Mouse (Mus musculus): ENCODE results near the gene Bclaf1. TPM values are rescaled to one million over a fixed set of nuclear protein-coding genes. Genes with fewer than 3 reads are reported as not detected.
A peak's percentile ranks its signal among the peaks of the same experiment; 100 is the strongest.

Bclaf1 gene
- 38.1 TPM in 2 replicates for polyA plus RNA-seq (2015; fragmentation: Nextera tagmentation; extraction: Ambion mirVana)

DNA sequence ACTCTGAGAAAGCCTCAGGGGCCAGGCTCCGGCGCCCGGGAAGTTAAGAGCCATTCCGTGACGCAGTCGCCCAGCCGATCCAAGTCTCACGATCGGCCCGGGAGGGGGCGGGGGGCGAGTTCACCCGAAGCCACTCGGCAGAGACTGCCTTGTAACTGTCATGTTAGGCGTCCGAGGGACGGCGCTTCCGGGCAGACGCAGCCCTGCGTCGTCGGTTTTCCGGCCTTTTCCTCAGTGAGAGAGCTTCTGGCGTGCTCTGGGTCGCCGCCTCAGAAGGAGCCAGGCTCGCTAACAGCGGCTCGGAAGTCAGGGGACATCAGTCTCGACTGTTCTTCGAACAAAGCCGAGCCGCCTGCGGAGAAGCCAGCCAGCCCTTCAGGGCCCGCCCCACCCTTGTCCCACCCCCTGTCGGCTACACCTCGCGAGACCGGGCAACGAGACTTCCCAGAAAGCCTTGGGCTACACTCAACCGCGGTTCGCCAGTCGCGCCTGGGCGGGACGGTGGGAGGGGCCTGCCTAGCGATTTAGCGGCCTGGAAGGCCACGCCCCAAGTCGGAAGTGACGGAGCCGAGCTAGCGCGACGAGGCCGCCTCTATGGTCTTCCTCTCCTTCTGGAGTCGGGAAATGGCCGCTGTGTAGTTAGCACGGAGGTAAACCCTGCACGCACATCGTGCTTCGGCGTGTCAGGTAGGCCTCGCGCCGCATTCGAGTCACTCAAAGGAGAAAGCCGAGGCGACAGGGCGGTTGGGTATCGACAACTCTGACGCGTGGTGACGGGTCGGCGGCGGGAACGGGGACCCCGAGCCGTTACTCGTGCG, at the start of gene Bclaf1:
TSS of gene Bclaf1 (plus strand) at position 552 of the 818 bp plus-strand sequence.
- Histone ChIP-seq H3K4me2 (replicated peaks; ENCODE audit: low read depth) (peak within 1 kb of the TSS; percentile 74), H3K4me3 (ENCODE audit: low read depth, low read length) (peak within 1 kb of the TSS; percentile 95), H3K27ac (ENCODE audit: low read depth, low read length) (peak within 1 kb of the TSS; percentile 98), H3K4me1 (replicated peaks; ENCODE audit: control insufficient read depth, insufficient read depth, low read length) (peaks cover 10% of the 10 kb centered on the region; the same call in 1 of the 2 replicates), H3K9me3 (ENCODE audit: control insufficient read depth) (no peaks in the 10 kb centered on the region), H3K27me3 (replicated peaks; ENCODE audit: control insufficient read depth, insufficient read depth, low read length) (no peaks in the 10 kb centered on the region), H3K9ac (ENCODE audit: low read depth, low read length) (peak within 1 kb of the TSS; percentile 98), H3K36me3 (ENCODE audit: control insufficient read depth, insufficient read depth) (no peaks in the 10 kb centered on the region)
- no peak for TF ChIP-seq CTCF (IDR thresholded peaks at IDR 0.05; ENCODE audit: low read depth)
- peak; percentile 98 for ATAC-seq
- WGBS: under 1% methylated on average over 84 of the region's 84 CpGs

- ATAC-seq: no peak
- 92% methylated on average over 6 of the region's 6 CpGs for WGBS
- H3K9me3 ChIP-seq (ENCODE audit: control insufficient read depth): no peaks in the 10 kb centered on the region
- H3K36me3 ChIP-seq (ENCODE audit: control insufficient read depth, insufficient read depth): peaks cover 27% of the 10 kb centered on the region; the same call in 1 of the 2 replicates
- H3K9ac ChIP-seq (ENCODE audit: low read depth, low read length): no peak overlapping the region
- H3K27ac ChIP-seq (ENCODE audit: low read depth, low read length): no peak overlapping the region
- H3K4me3 ChIP-seq (ENCODE audit: low read depth, low read length): no peak overlapping the region
- no peak overlapping the region for H3K4me2 ChIP-seq (replicated peaks; ENCODE audit: low read depth)
- TF ChIP-seq CTCF (IDR thresholded peaks at IDR 0.05; ENCODE audit: low read depth): no peak
- H3K4me1 ChIP-seq (replicated peaks; ENCODE audit: control insufficient read depth, insufficient read depth, low read length): no peaks in the 10 kb centered on the region
- H3K27me3 ChIP-seq (replicated peaks; ENCODE audit: control insufficient read depth, insufficient read depth, low read length): no peaks in the 10 kb centered on the region
Measured at GRCm38 (mm10) chr10:20262896-20263295, 49.4 kb upstream of the Bclaf1 start.

DNA sequence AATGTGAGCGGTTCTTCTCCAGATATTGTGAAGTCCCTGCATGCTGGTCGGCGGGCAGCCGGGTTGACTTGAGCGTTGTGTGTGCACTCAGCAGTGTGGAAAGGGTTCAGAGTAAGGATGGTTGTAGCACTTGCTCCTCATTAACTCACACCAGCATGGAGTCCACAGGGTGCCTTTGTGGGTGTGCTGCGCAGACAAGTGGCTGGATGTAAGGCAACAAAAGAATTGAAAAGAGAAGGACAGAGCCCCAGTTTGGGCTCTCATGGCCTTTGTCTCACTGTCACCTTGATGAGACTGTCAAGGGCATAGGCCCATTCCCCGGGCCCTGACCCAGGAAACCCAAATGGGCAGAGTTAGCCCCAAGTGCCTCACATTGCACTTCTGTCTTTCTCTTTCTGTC, 47.8 kb upstream of the Bclaf1 start:
- no peak for ATAC-seq
- no peaks in the 10 kb centered on the region for H3K27me3 ChIP-seq (replicated peaks; ENCODE audit: control insufficient read depth, insufficient read depth, low read length)
- H3K36me3 ChIP-seq (ENCODE audit: control insufficient read depth, insufficient read depth): peaks cover 36% of the 10 kb centered on the region; the same call in 1 of the 2 replicates
- H3K4me1 ChIP-seq (replicated peaks; ENCODE audit: control insufficient read depth, insufficient read depth, low read length): no peaks in the 10 kb centered on the region
- TF ChIP-seq CTCF (IDR thresholded peaks at IDR 0.05; ENCODE audit: low read depth): no peak
- H3K4me3 ChIP-seq (ENCODE audit: low read depth, low read length): no peak overlapping the region
- WGBS: 96% methylated on average over 7 of the region's 7 CpGs
- no peaks in the 10 kb centered on the region for H3K9me3 ChIP-seq (ENCODE audit: control insufficient read depth)
- no peak overlapping the region for H3K27ac ChIP-seq (ENCODE audit: low read depth, low read length)
- no peak overlapping the region for H3K4me2 ChIP-seq (replicated peaks; ENCODE audit: low read depth)
- no peak overlapping the region for H3K9ac ChIP-seq (ENCODE audit: low read depth, low read length)

GRCm38 (mm10) chr10:20267032-20267431, 45.2 kb upstream of the Bclaf1 start:
- peaks cover 41% of the 10 kb centered on the region; the same call in 1 of the 2 replicates for H3K36me3 ChIP-seq (ENCODE audit: control insufficient read depth, insufficient read depth)
- TF ChIP-seq CTCF (IDR thresholded peaks at IDR 0.05; ENCODE audit: low read depth): no peak
- no peak overlapping the region for H3K4me2 ChIP-seq (replicated peaks; ENCODE audit: low read depth)
- no peak overlapping the region for H3K4me3 ChIP-seq (ENCODE audit: low read depth, low read length)
- no peak overlapping the region for H3K9ac ChIP-seq (ENCODE audit: low read depth, low read length)
- H3K4me1 ChIP-seq (replicated peaks; ENCODE audit: control insufficient read depth, insufficient read depth, low read length): no peaks in the 10 kb centered on the region
- H3K27me3 ChIP-seq (replicated peaks; ENCODE audit: control insufficient read depth, insufficient read depth, low read length): no peaks in the 10 kb centered on the region
- H3K9me3 ChIP-seq (ENCODE audit: control insufficient read depth): no peaks in the 10 kb centered on the region
- ATAC-seq: no peak
- no peak overlapping the region for H3K27ac ChIP-seq (ENCODE audit: low read depth, low read length)
- WGBS: 69% methylated on average over 10 of the region's 10 CpGs

- no peaks in the 10 kb centered on the region for H3K9me3 ChIP-seq (ENCODE audit: control insufficient read depth)
- 68% methylated on average over 7 of the region's 7 CpGs for WGBS
- H3K27me3 ChIP-seq (replicated peaks; ENCODE audit: control insufficient read depth, insufficient read depth, low read length): no peaks in the 10 kb centered on the region
- ATAC-seq: no peak
- TF ChIP-seq CTCF (IDR thresholded peaks at IDR 0.05; ENCODE audit: low read depth): no peak
- no peak overlapping the region for H3K4me3 ChIP-seq (ENCODE audit: low read depth, low read length)
- peaks cover 48% of the 10 kb centered on the region; the same call in 1 of the 2 replicates for H3K36me3 ChIP-seq (ENCODE audit: control insufficient read depth, insufficient read depth)
- no peaks in the 10 kb centered on the region for H3K4me1 ChIP-seq (replicated peaks; ENCODE audit: control insufficient read depth, insufficient read depth, low read length)
- H3K4me2 ChIP-seq (replicated peaks; ENCODE audit: low read depth): no peak overlapping the region
- no peak overlapping the region for H3K27ac ChIP-seq (ENCODE audit: low read depth, low read length)
- H3K9ac ChIP-seq (ENCODE audit: low read depth, low read length): no peak overlapping the region
Measured at GRCm38 (mm10) chr10:20268945-20269344, 43.3 kb upstream of the Bclaf1 start.

GRCm38 (mm10) chr10:20272380-20272779, 39.9 kb upstream of the Bclaf1 start:
- WGBS: 80% methylated on average over 5 of the region's 5 CpGs
- Histone ChIP-seq H3K4me2 (replicated peaks; ENCODE audit: low read depth) (no peak overlapping the region), H3K36me3 (ENCODE audit: control insufficient read depth, insufficient read depth) (peaks cover 59% of the 10 kb centered on the region; the same call in 1 of the 2 replicates), H3K4me3 (ENCODE audit: low read depth, low read length) (no peak overlapping the region), H3K27ac (ENCODE audit: low read depth, low read length) (no peak overlapping the region), H3K9ac (ENCODE audit: low read depth, low read length) (no peak overlapping the region), H3K27me3 (replicated peaks; ENCODE audit: control insufficient read depth, insufficient read depth, low read length) (no peaks in the 10 kb centered on the region), H3K4me1 (replicated peaks; ENCODE audit: control insufficient read depth, insufficient read depth, low read length) (no peaks in the 10 kb centered on the region), H3K9me3 (ENCODE audit: control insufficient read depth) (no peaks in the 10 kb centered on the region)
- no peak for ATAC-seq
- no peak for TF ChIP-seq CTCF (IDR thresholded peaks at IDR 0.05; ENCODE audit: low read depth)
